Mouse (Mus musculus) brain, embryonic 14.5 days (tissue): ENCODE measurements around the gene Htr3a.

Source experiments
- CTCF ChIP-seq: fragments of 200-500 bp; IDR thresholded peaks from 2 replicates; pipeline ENCODE4 v1.5.1; 2012; ENCODE audit warnings: inconsistent platforms, mild to moderate bottlenecking, moderate library complexity, borderline replicate concordance; ENCODE audit not compliant: insufficient read depth, insufficient read length; ENCODE audit errors: extremely low read depth
- POLR2A ChIP-seq: fragments of 200-500 bp; IDR thresholded peaks from 2 replicates; pipeline ENCODE4 v1.6.1; 2012; ENCODE audit warnings: mild to moderate bottlenecking, inconsistent platforms, borderline replicate concordance; ENCODE audit not compliant: poor library complexity, insufficient read depth, insufficient read length, severe bottlenecking; ENCODE audit errors: extremely low read depth

DNA sequence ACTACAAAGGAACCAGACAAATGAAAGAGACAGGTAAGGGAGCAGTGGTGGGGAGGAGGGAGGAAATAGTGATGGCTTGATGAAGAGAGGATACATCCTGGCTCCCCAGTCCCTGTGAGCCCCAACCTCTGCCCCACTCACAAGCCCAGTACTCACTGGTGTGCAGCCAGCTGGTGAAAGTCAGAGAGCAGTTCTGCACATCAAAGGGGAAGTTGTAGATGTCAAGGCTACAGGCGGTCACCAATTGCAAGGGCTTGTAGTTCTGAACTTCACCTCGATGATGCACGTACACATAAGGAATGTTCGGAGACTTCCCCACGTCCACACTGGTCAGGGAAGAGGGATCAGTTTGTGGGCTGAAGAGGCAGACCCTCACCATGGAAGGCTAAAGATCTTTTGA lies 6.5 kb downstream of the Htr3a start:
- TF ChIP-seq CTCF (no peak), POLR2A (no peak)
